Mouse (Mus musculus) forebrain, postnatal 0 days (tissue): ENCODE data around the gene Tacc2. TPM values are rescaled to one million over a fixed set of nuclear protein-coding genes. Genes with fewer than 3 reads are reported as not detected.
A peak's percentile ranks its signal among the peaks of the same experiment; 100 is the strongest.

ENCODE experiments used
- ATAC-seq: fragments of 200-750 bp; cut with Nextera tagmentation; 2 replicates; pipeline ENCODE4 v1.8.0; 2017; ENCODE audit warnings: mild to moderate bottlenecking, moderate library complexity
- DNase-seq: peaks from one replicate; pipeline ENCODE4 v3.0.0-alpha.2; 2015
- H3K27ac ChIP-seq: fragments of 300-500 bp; sonication (generic); 2 replicates; pipeline ENCODE4 v1.5.1; 2014; ENCODE audit warnings: low read depth, mild to moderate bottlenecking, antibody characterized with exemption, low read length, moderate library complexity, mixed read lengths
- H3K27me3 ChIP-seq: fragments of 300-500 bp; sonication (generic); 2 replicates; pipeline ENCODE4 v1.6.1; 2014; ENCODE audit warnings: mild to moderate bottlenecking, low read length, mixed read lengths; ENCODE audit not compliant: insufficient read depth
- H3K36me3 ChIP-seq: fragments of 300-500 bp; sonication (generic); 2 replicates; pipeline ENCODE4 v1.6.1; 2014; ENCODE audit warnings: mild to moderate bottlenecking, moderate library complexity; ENCODE audit not compliant: insufficient read depth
- H3K4me1 ChIP-seq: fragments of 300-500 bp; sonication (generic); 2 replicates; pipeline ENCODE4 v1.6.1; 2014; ENCODE audit warnings: antibody characterized with exemption; ENCODE audit not compliant: insufficient read depth
- H3K4me2 ChIP-seq: fragments of 300-500 bp; sonication (generic); 2 replicates; pipeline ENCODE4 v1.6.1; 2014; ENCODE audit warnings: low read depth, mild to moderate bottlenecking, moderate library complexity
- H3K4me3 ChIP-seq: fragments of 300-500 bp; sonication (generic); 2 replicates; pipeline ENCODE4 v1.5.1; 2014; ENCODE audit warnings: low read depth, low read length, mixed read lengths
- H3K9ac ChIP-seq: fragments of 300-500 bp; sonication (generic); 2 replicates; pipeline ENCODE4 v1.6.1; 2014; ENCODE audit warnings: mild to moderate bottlenecking
- H3K9me3 ChIP-seq: fragments of 300-500 bp; sonication (generic); 2 replicates; pipeline ENCODE4 v1.6.1; 2016; ENCODE audit warnings: low read length
- CTCF ChIP-seq: sonication (generic); IDR thresholded peaks from 2 replicates; pipeline ENCODE4 v1.5.1; 2016; ENCODE audit warnings: antibody characterized with exemption, control low read depth, low read depth
- WGBS: fragments of 180-500 bp; shearing (Covaris S2); extraction: QIAGEN DNeasy Blood & Tissue Kit; methylation state at CpG from one replicate; pipeline ENCODE4 v1.1.7; 2014; 5-methylcytosine and 5-hydroxymethylcytosine counted together
- polyA plus RNA-seq: library from polyadenylated mRNA; unstranded; fragments of >200 nt; fragmentation: Nextera tagmentation; extraction: Ambion mirVana; gene quantifications from 2 replicates; pipeline ENCODE4 v1.2.1, GENCODE M21; 2015
- total RNA-seq: library from RNA; depleted of rRNA; stranded (reverse); fragments of >200 nt; gene quantifications from 2 replicates; pipeline ENCODE4 v1.2.3, GENCODE M21; 2014

Gene Tacc2
- total and polyA plus RNA-seq, 2 experiments from 2014 or later, result 54.1 to 60.9 TPM

DNA sequence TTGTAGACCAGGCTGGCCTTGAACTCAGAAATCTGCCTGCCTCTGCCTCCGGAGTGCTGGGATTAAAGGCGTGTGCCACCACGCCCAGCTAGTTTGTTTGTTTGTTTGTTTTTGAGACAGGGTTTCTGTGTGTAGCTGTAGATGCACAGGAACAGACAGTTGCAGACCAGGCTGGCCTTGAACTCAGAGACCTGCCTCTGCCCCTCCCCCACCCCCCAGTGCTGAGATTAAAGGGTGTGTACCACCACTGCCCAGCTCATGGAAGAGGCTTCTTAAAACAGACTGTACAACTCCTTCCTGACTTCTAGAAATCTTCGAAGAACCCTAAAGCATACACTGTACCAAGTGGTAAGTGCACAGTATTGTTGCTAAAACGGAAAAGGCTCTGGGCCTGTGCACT, 31.8 kb upstream of the Tacc2 start:
- DNase-seq (no peak), ATAC-seq (no peak)
- no peak for TF ChIP-seq CTCF
- Histone ChIP-seq H3K9ac (no peak overlapping the region), H3K4me3 (no peak overlapping the region), H3K9me3 (no peaks in the 10 kb centered on the region), H3K4me2 (peak overlapping the region; percentile 73; the same call in 1 of the 2 replicates), H3K27ac (no peak overlapping the region), H3K4me1 (peaks cover 4% of the 10 kb centered on the region), H3K36me3 (no peaks in the 10 kb centered on the region), H3K27me3 (no peaks in the 10 kb centered on the region)
- WGBS, result 93% methylated on average over 5 of the region's 5 CpGs

DNA sequence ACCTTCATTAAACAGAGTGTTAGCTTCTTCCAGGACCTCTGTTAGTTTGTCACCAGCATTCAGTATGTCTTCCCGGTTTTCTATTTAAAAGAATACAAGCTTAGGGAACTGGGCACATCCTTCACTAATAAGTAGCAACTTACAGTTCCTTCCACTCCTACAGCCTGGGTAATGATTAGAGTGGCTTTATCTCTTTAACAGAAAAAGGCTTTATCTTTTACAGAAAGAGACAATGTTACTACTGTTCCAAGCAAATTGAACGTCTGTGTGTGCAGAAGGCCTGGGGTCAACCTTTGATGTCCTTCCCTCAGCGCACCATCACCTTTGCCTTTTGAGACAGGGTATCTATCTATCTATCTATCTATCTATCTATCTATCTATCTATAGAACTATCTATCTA, 31.3 kb upstream of the Tacc2 start:
- DNase-seq (no peak), ATAC-seq (no peak)
- H3K9ac ChIP-seq, result peak overlapping the region; percentile 72
- H3K27me3 ChIP-seq, result no peaks in the 10 kb centered on the region
- no peaks in the 10 kb centered on the region for H3K36me3 ChIP-seq
- 46% methylated on average over 3 of the region's 3 CpGs for WGBS
- peak overlapping the region; percentile 73 for H3K4me2 ChIP-seq
- no peak for TF ChIP-seq CTCF
- no peak overlapping the region for H3K27ac ChIP-seq
- peak overlapping the region; percentile 91 for H3K4me3 ChIP-seq
- peaks cover 4% of the 10 kb centered on the region for H3K4me1 ChIP-seq
- H3K9me3 ChIP-seq, result no peaks in the 10 kb centered on the region

- Histone ChIP-seq H3K27me3 (no peaks in the 10 kb centered on the region), H3K9ac (peak overlapping the region; percentile 72), H3K27ac (peak overlapping the region; percentile 93), H3K4me1 (peaks cover 4% of the 10 kb centered on the region), H3K4me3 (peak overlapping the region; percentile 91), H3K9me3 (no peaks in the 10 kb centered on the region), H3K4me2 (peak overlapping the region; percentile 73), H3K36me3 (no peaks in the 10 kb centered on the region)
- DNase-seq (no peak), ATAC-seq (no peak)
- 4% methylated on average over 7 of the region's 7 CpGs for WGBS
- no peak for TF ChIP-seq CTCF
Measured at GRCm38 (mm10) chr7:130546421-130546790, 30.8 kb upstream of the Tacc2 start.

GRCm38 (mm10) chr7:130546791-130547484, 30.3 kb upstream of the Tacc2 start:
- Histone ChIP-seq H3K9me3 (no peaks in the 10 kb centered on the region), H3K4me2 (peak overlapping the region; percentile 73), H3K27me3 (no peaks in the 10 kb centered on the region), H3K9ac (peak overlapping the region; percentile 72), H3K4me1 (peaks cover 4% of the 10 kb centered on the region), H3K4me3 (peak overlapping the region; percentile 91), H3K36me3 (no peaks in the 10 kb centered on the region), H3K27ac (peak overlapping the region; percentile 93)
- DNase-seq (peak; percentile 94), ATAC-seq (peak; percentile 98)
- 2% methylated on average over 84 of the region's 84 CpGs for WGBS
- TF ChIP-seq CTCF, result peak; percentile 90

- no peak for TF ChIP-seq CTCF
- WGBS, result 87% methylated on average over 12 of the region's 12 CpGs
- no peak overlapping the region for H3K4me2 ChIP-seq
- peaks cover 4% of the 10 kb centered on the region for H3K4me1 ChIP-seq
- 0 out of 2 replicates have a peak overlapping the region, but pooled peaks have one; percentile 91 for H3K4me3 ChIP-seq
- no peak overlapping the region for H3K9ac ChIP-seq
- no peaks in the 10 kb centered on the region for H3K27me3 ChIP-seq
- DNase-seq (no peak), ATAC-seq (0 out of 2 replicates have a peak, but pooled peaks have one; percentile 1)
- H3K27ac ChIP-seq, result no peak overlapping the region
- H3K36me3 ChIP-seq, result no peaks in the 10 kb centered on the region
- no peaks in the 10 kb centered on the region for H3K9me3 ChIP-seq
Measured at GRCm38 (mm10) chr7:130547635-130548175, 29.5 kb upstream of the Tacc2 start.

GRCm38 (mm10) chr7:130552780-130553179, 24.5 kb upstream of the Tacc2 start:
- Histone ChIP-seq H3K9me3 (no peaks in the 10 kb centered on the region), H3K4me3 (no peak overlapping the region), H3K27me3 (no peaks in the 10 kb centered on the region), H3K9ac (no peak overlapping the region), H3K4me1 (no peaks in the 10 kb centered on the region), H3K36me3 (no peaks in the 10 kb centered on the region), H3K4me2 (no peak overlapping the region), H3K27ac (no peak overlapping the region)
- no peak for TF ChIP-seq CTCF
- DNase-seq, result no peak
- WGBS, result 53% methylated on average over 5 of the region's 5 CpGs
- ATAC-seq, result no peak

- Histone ChIP-seq H3K36me3 (no peaks in the 10 kb centered on the region), H3K27ac (no peak overlapping the region), H3K4me3 (no peak overlapping the region), H3K27me3 (no peaks in the 10 kb centered on the region), H3K9me3 (no peaks in the 10 kb centered on the region), H3K4me2 (no peak overlapping the region), H3K4me1 (no peaks in the 10 kb centered on the region), H3K9ac (no peak overlapping the region)
- DNase-seq (no peak), ATAC-seq (no peak)
- WGBS, result 43% methylated on average over 4 of the region's 4 CpGs
- no peak for TF ChIP-seq CTCF
Measured at GRCm38 (mm10) chr7:130553321-130553720, 23.9 kb upstream of the Tacc2 start.
